Mouse (Mus musculus) lung, postnatal 0 days (tissue): ENCODE measurements at regions not wholly inside any gene's neighbourhood (a gene's known extent, or its start where the extent isn't known, plus 50 kb on each side); places are given as distances from the start of the nearest gene placed in this dataset.

Experiments used
- ATAC-seq: fragments of 200-750 bp; cut with Nextera tagmentation; 2 replicates; pipeline ENCODE4 v1.8.0; 2017; ENCODE audit warnings: moderate library complexity
- DNase-seq: peaks from one replicate; pipeline ENCODE4 v3.0.0-alpha.2; 2016; ENCODE audit warnings: low spot score
- H3K27ac ChIP-seq: fragments of 300-500 bp; sonication (generic); 2 replicates; pipeline ENCODE4 v1.5.1; 2014; ENCODE audit warnings: antibody characterized with exemption, mild to moderate bottlenecking, low read length, mixed read lengths
- H3K27me3 ChIP-seq: fragments of 300-500 bp; sonication (generic); replicated peaks from 2 replicates; pipeline ENCODE4 v1.6.1; 2014; ENCODE audit warnings: low read length, mixed read lengths; ENCODE audit not compliant: insufficient read depth
- H3K36me3 ChIP-seq: fragments of 300-500 bp; sonication (generic); 2 replicates; pipeline ENCODE4 v1.6.1; 2014; ENCODE audit warnings: low read length, mixed read lengths; ENCODE audit not compliant: insufficient read depth
- H3K4me1 ChIP-seq: fragments of 300-500 bp; sonication (generic); 2 replicates; pipeline ENCODE4 v1.6.1; 2014; ENCODE audit warnings: antibody characterized with exemption, low read depth, low read length, mixed read lengths; ENCODE audit not compliant: insufficient read depth
- H3K4me2 ChIP-seq: fragments of 300-500 bp; sonication (generic); replicated peaks from 2 replicates; pipeline ENCODE4 v1.6.1; 2014; ENCODE audit warnings: low read depth, mild to moderate bottlenecking, low read length, moderate library complexity, mixed read lengths
- H3K4me3 ChIP-seq: fragments of 300-500 bp; sonication (generic); 2 replicates; pipeline ENCODE4 v1.5.1; 2014; ENCODE audit warnings: low read depth, low read length
- H3K9ac ChIP-seq: fragments of 300-500 bp; sonication (generic); replicated peaks from 2 replicates; pipeline ENCODE4 v1.6.1; 2014; ENCODE audit warnings: low read depth, mild to moderate bottlenecking
- H3K9me3 ChIP-seq: fragments of 300-500 bp; sonication (generic); 2 replicates; pipeline ENCODE4 v1.6.1; 2016; ENCODE audit warnings: low read length, mixed read lengths
- CTCF ChIP-seq: IDR thresholded peaks from 2 replicates; pipeline ENCODE4 v1.5.1; 2016; ENCODE audit warnings: antibody characterized with exemption, mild to moderate bottlenecking
- EP300 ChIP-seq: IDR thresholded peaks from 2 replicates; pipeline ENCODE4 v1.6.1; 2016; ENCODE audit warnings: antibody characterized with exemption, mild to moderate bottlenecking, control low read depth
- WGBS: fragments of 180-500 bp; shearing (Covaris S2); extraction: QIAGEN DNeasy Blood & Tissue Kit; methylation state at CpG from one replicate; pipeline ENCODE4 v1.1.7; 2014; 5-methylcytosine and 5-hydroxymethylcytosine counted together

DNA sequence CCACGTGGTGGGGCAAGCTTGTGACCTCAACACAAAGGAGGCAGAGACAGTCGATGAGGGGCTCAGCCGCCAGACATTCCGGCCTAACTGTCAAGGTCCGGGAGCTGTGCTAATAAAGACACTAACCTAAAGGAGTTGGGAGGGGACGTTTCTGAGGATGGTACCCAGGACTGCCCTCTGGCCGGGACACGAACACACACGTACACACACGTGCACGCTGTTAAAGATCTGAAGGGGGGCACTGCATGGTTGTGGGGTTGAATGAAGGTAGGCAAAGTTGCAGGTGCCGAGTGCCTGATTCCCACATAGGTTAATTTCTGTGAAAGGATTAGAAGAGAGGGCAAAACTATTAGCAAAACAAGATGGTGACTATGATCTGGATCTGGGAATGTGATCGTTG is 65.4 kb upstream of the Mitf start:
- Histone ChIP-seq H3K36me3 (no peaks in the 10 kb centered on the region), H3K4me3 (no peak overlapping the region), H3K27me3 (no peaks in the 10 kb centered on the region), H3K9ac (no peak overlapping the region), H3K27ac (no peak overlapping the region), H3K9me3 (no peaks in the 10 kb centered on the region), H3K4me2 (no peak overlapping the region), H3K4me1 (no peaks in the 10 kb centered on the region)
- DNase-seq (no peak), ATAC-seq (no peak)
- TF ChIP-seq EP300 (no peak), CTCF (no peak)
- WGBS = 66% methylated on average over 13 of the region's 13 CpGs

DNA sequence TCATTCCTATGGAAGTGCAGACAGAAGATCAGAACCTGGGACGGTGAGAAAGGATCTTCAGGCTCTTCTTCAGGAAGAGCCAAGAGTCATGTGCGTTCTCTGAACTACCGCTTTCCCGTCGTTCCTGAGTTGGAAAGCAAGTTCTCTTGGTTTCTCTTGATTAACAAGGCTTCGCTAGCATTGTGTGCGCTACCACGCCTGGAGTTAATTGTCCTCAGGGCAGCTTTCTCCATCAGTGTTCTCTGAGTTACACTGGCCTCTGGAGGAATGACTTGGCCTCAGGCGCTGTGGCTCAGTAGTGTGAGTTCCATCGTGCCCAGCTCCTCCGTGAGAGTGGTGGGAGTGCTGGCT is 66.0 kb upstream of the Mitf start:
- TF ChIP-seq CTCF (no peak), EP300 (no peak)
- Histone ChIP-seq H3K27me3 (no peaks in the 10 kb centered on the region), H3K4me2 (no peak overlapping the region), H3K9ac (no peak overlapping the region), H3K27ac (no peak overlapping the region), H3K36me3 (no peaks in the 10 kb centered on the region), H3K4me1 (no peaks in the 10 kb centered on the region), H3K9me3 (no peaks in the 10 kb centered on the region), H3K4me3 (no peak overlapping the region)
- no peak for ATAC-seq
- no peak for DNase-seq
- 53% methylated on average over 11 of the region's 11 CpGs for WGBS

DNA sequence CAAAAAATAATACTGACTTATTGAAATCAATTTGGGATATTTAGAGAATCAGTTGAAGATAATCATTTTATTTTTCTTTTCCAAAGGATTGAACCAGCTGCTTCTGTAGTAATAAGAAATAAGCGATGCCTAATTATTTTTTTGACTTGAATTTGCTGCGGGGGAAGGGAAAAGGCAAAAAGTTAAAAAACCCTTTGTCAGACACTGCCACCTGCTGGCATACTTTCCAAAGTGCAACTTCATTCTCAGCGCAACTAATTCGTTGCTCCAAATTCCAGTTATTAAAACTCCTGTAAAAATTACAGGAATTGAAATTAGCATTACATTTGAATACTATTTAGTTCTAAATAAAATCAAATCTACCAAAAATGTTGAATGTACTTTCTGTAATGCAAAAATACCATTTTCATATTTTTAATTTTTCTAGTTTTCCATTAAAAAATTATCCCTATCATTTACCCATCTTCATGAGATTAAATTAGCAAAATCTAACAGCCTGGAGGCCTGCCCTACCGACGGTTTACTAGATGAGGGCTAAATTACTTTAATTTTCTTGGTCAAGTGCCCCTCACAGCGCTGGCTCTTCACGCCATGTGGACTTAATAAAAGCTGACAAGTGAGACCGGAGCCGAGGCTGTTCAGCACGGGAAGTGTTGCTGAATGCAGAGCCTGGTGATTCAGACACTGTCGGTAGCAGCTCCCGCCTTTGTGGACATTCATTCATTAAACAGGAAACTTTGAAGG is 66.6 kb upstream of the Mitf start:
- no peak overlapping the region for H3K4me2 ChIP-seq
- no peaks in the 10 kb centered on the region for H3K27me3 ChIP-seq
- H3K27ac ChIP-seq = no peak overlapping the region
- no peak overlapping the region for H3K9ac ChIP-seq
- ATAC-seq (no peak), DNase-seq (peak; percentile 67)
- H3K36me3 ChIP-seq = no peaks in the 10 kb centered on the region
- no peak overlapping the region for H3K4me3 ChIP-seq
- WGBS = 14% methylated on average over 13 of the region's 13 CpGs
- H3K9me3 ChIP-seq = no peaks in the 10 kb centered on the region
- TF ChIP-seq EP300 (no peak), CTCF (peak; percentile 79)
- no peaks in the 10 kb centered on the region for H3K4me1 ChIP-seq

DNA sequence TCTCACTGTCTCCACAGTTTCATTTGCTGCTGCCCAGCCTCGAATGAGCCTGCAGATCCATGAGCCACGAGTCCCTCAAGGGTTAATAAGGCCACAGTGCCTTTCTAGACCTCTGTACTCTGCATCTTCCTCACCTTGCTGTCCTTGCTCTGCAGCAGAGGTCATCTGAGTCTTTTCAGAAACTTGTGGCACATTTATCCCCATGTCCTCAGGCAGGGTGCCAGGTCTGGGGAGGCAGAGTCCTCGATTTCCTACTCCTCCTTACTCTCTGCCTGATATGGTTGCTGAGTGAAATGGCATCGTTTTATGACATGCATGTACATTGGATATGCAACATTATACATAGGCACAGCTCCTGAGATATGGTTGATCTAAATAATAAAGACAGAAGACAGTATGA is 68.0 kb upstream of the Mitf start:
- H3K4me1 ChIP-seq = no peaks in the 10 kb centered on the region
- no peak overlapping the region for H3K4me2 ChIP-seq
- H3K36me3 ChIP-seq = no peaks in the 10 kb centered on the region
- TF ChIP-seq EP300 (no peak), CTCF (no peak)
- no peak overlapping the region for H3K27ac ChIP-seq
- H3K4me3 ChIP-seq = no peak overlapping the region
- H3K9ac ChIP-seq = no peak overlapping the region
- H3K9me3 ChIP-seq = no peaks in the 10 kb centered on the region
- ATAC-seq (no peak), DNase-seq (no peak)
- H3K27me3 ChIP-seq = no peaks in the 10 kb centered on the region
- WGBS = 58% methylated on average over 4 of the region's 4 CpGs

- no peak for TF ChIP-seq CTCF
- TF ChIP-seq EP300 = no peak
- Histone ChIP-seq H3K4me3 (no peak overlapping the region), H3K4me2 (no peak overlapping the region), H3K27ac (no peak overlapping the region), H3K9ac (no peak overlapping the region), H3K4me1 (no peaks in the 10 kb centered on the region), H3K36me3 (no peaks in the 10 kb centered on the region), H3K9me3 (no peaks in the 10 kb centered on the region), H3K27me3 (no peaks in the 10 kb centered on the region)
- ATAC-seq = no peak
- no peak for DNase-seq
These were observed 76.0 kb upstream of the Mitf start for GRCm38 (mm10) chr6:97730835-97731234.

- H3K4me2 ChIP-seq = no peak overlapping the region
- H3K27ac ChIP-seq = no peak overlapping the region
- DNase-seq (peak; percentile 40), ATAC-seq (0 out of 2 replicates have a peak, but pooled peaks have one; percentile 28)
- TF ChIP-seq CTCF = no peak
- TF ChIP-seq EP300 = no peak
- no peak overlapping the region for H3K4me3 ChIP-seq
- no peaks in the 10 kb centered on the region for H3K9me3 ChIP-seq
- WGBS = 46% methylated on average over 6 of the region's 6 CpGs
- no peaks in the 10 kb centered on the region for H3K4me1 ChIP-seq
- no peaks in the 10 kb centered on the region for H3K27me3 ChIP-seq
- no peak overlapping the region for H3K9ac ChIP-seq
- no peaks in the 10 kb centered on the region for H3K36me3 ChIP-seq
These were observed 88.5 kb upstream of the Mitf start for GRCm38 (mm10) chr6:97718184-97718910.
